Mouse (Mus musculus): ENCODE data around the gene Hpd.

The Hpd gene

GRCm38 (mm10) chr5:123146357-123146756, 36.2 kb downstream of the Hpd start:
- no peak for DNase-seq (ENCODE audit: low read depth)

- DNase-seq (ENCODE audit: low read depth), result no peak
Measured at GRCm38 (mm10) chr5:123144746-123145590, 37.6 kb downstream of the Hpd start.

GRCm38 (mm10) chr5:123143971-123144745, 38.4 kb downstream of the Hpd start:
- no peak for DNase-seq (ENCODE audit: low read depth)

GRCm38 (mm10) chr5:123143251-123143970, 39.1 kb downstream of the Hpd start:
- DNase-seq (ENCODE audit: low read depth), result no peak

- DNase-seq (ENCODE audit: low read depth), result no peak
Measured at GRCm38 (mm10) chr5:123142161-123143157, 40.1 kb downstream of the Hpd start, which contains the start of gene Setd1b. Setd1b (plus strand) TSS chr5:123142193.

- no peak for DNase-seq (ENCODE audit: low read depth)
Measured at GRCm38 (mm10) chr5:123141555-123142160, 40.9 kb downstream of the Hpd start.

- DNase-seq (ENCODE audit: low read depth), result peak; percentile 89
Measured at GRCm38 (mm10) chr5:123140694-123141554, 41.6 kb downstream of the Hpd start.

- DNase-seq (ENCODE audit: low read depth), result no peak
Measured at GRCm38 (mm10) chr5:123139722-123140627, 42.6 kb downstream of the Hpd start.

GRCm38 (mm10) chr5:123138953-123139721, 43.4 kb downstream of the Hpd start:
- DNase-seq (ENCODE audit: low read depth), result peak; percentile 71

- no peak for DNase-seq (ENCODE audit: low read depth)
Measured at GRCm38 (mm10) chr5:123138230-123138911, 44.2 kb downstream of the Hpd start.

- no peak for DNase-seq (ENCODE audit: low read depth)
Measured at GRCm38 (mm10) chr5:123137910-123138229, 44.7 kb downstream of the Hpd start.

- peak; percentile 74 for DNase-seq (ENCODE audit: low read depth)
Measured at GRCm38 (mm10) chr5:123137044-123137909, 45.2 kb downstream of the Hpd start.

- peak; percentile 81 for DNase-seq (ENCODE audit: low read depth)
Measured at GRCm38 (mm10) chr5:123136361-123137043, 46.0 kb downstream of the Hpd start.

- no peak for DNase-seq (ENCODE audit: low read depth)
Measured at GRCm38 (mm10) chr5:123135471-123136360, 46.8 kb downstream of the Hpd start.

GRCm38 (mm10) chr5:123134875-123135382, 47.6 kb downstream of the Hpd start:
- no peak for DNase-seq (ENCODE audit: low read depth)
